Comparison of ENCODE assay signal across 11 mouse cellular contexts in the genomic region with DNA sequence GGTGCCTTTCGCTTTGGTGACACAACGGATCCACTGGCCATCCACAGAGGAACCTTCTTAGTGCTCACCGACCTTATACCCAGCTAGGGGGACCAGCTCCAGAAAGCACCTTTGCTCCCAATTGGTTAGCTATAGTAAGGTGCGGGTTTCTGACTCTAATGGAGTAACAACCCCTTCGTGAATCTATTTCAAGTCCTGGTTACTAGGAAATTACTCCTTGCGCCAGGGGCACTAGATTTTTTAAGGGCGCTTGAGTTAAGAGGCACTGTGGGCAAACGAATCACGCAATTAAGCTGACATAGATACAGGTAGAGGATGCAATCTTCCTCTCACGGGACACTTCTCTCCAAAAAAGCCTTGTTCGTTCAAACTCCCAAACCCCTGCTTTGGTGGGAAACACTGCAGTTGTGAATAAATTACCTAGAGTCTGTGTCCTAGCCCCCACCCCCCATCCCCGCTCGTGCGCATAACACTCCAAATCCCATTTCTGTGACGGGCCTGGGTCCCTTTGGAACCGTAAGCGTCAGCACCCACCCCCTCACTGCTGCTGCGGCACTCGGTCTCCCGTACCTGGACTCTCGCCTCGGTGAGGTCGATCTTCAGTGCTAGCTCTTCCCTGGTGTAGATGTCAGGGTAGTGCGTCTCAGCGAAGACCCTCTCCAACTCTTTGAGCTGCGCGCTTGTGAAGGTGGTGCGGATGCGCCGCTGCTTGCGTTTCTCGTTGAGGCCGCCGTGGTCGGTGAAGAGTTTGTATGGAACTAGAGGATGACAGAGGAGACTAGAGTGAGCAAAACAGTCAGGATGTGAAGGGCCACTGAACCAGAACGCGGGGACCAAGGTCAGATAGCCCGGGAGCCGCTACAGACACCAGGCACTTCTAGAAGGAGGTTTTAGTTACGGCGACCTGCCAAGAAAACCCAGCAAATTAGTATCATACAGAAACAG. TPM values are rescaled to one million over a fixed set of nuclear protein-coding genes. Genes with fewer than 3 reads are reported as not detected.
A peak's percentile ranks its signal among the peaks of the same experiment; 100 is the strongest.
DNase-seq lines count a peak whose midpoint lies in the region; ATAC-seq and TF ChIP-seq lines count a peak whose summit lies in the region.
"Had no signal": no experiment of that assay in that cellular context is flagged by ENCODE, and none has a peak within 500 bp of the region (broad histone marks: within the 10 kb centered on the region; RNA-seq: fewer than 3 reads in every experiment).

No protein-coding gene starts in this region.

- TF ChIP-seq POLR2A in ES-Bruce4 (IDR thresholded peaks at IDR 0.05; ENCODE audit: insufficient read depth, low read length) = no peak
- no peak for TF ChIP-seq POLR2A in brain, embryonic 14.5 days (IDR thresholded peaks at IDR 0.05; ENCODE audit: borderline replicate concordance, extremely low read depth, insufficient read depth, insufficient read length, poor library complexity, severe bottlenecking)

- peak; percentile 29 for DNase-seq in kidney, adult 18-20 months
- no peak for DNase-seq in kidney, adult 11 months
- peak; percentile 58 for DNase-seq in brain, embryonic 14.5 days (ENCODE audit: low read depth)
- DNase-seq in Muller cell, postnatal 12 days (ENCODE audit: inconsistent ontology term) = no peak
- no peak for DNase-seq in ovary, adult 18-20 months (ENCODE audit: low spot score)

- no peaks in the 10 kb centered on the region for H3K9me3 ChIP-seq in ES-Bruce4 (replicated peaks; ENCODE audit: control insufficient read depth, insufficient read depth, low read length, poor library complexity, severe bottlenecking)
- no peaks in the 10 kb centered on the region for H3K9me3 ChIP-seq in intestine, embryonic 15.5 days
- H3K9me3 ChIP-seq: limb, embryonic 15.5 days had no signal

- ATAC-seq in intestine, embryonic 15.5 days = no peak
- ATAC-seq in megakaryocyte-erythroid progenitor cell, adult 5-6 weeks (replicated peaks; ENCODE audit: low FRiP score, low TSS enrichment, poor library complexity, severe bottlenecking) = no peak
- ATAC-seq: midbrain, embryonic 16.5 days had no signal

- H3K27me3 ChIP-seq in ES-Bruce4 (ENCODE audit: control insufficient read depth, insufficient read depth, low read length, poor library complexity, severe bottlenecking) = peaks cover 41% of the 10 kb centered on the region
- H3K27me3 ChIP-seq in intestine, embryonic 15.5 days (replicated peaks) = peaks cover 84% of the 10 kb centered on the region

- no peaks in the 10 kb centered on the region for H3K36me3 ChIP-seq in ES-Bruce4 (ENCODE audit: control insufficient read depth, insufficient read depth, low read length, poor library complexity, severe bottlenecking)
- H3K36me3 ChIP-seq in intestine, embryonic 15.5 days = no peaks in the 10 kb centered on the region
- H3K36me3 ChIP-seq: limb, embryonic 15.5 days had no signal

- no peak for TF ChIP-seq CTCF in ES-Bruce4 (IDR thresholded peaks at IDR 0.05; ENCODE audit: low read depth, low read length)
- no peak for TF ChIP-seq CTCF in brain, embryonic 14.5 days (IDR thresholded peaks at IDR 0.05; ENCODE audit: borderline replicate concordance, extremely low read depth, insufficient read depth, insufficient read length)

- no peak overlapping the region for H3K4me2 ChIP-seq in intestine, embryonic 15.5 days (replicated peaks)

- H3K4me1 ChIP-seq in ES-Bruce4 (ENCODE audit: control insufficient read depth, insufficient read depth, low read length) = no peaks in the 10 kb centered on the region
- H3K4me1 ChIP-seq in intestine, embryonic 15.5 days (replicated peaks) = peaks cover 6% of the 10 kb centered on the region

- no peak for TF ChIP-seq EP300 in ES-Bruce4 (IDR thresholded peaks at IDR 0.05; ENCODE audit: insufficient read depth, low read depth, low read length)

- peak overlapping the region; percentile 12; the same call in 1 of the 2 replicates for H3K4me3 ChIP-seq in ES-Bruce4 (ENCODE audit: low read depth, low read length)
- peak overlapping the region; percentile 18 for H3K4me3 ChIP-seq in intestine, embryonic 15.5 days (replicated peaks)
- H3K4me3 ChIP-seq: erythroblast, embryonic 14.5 days had no signal

- WGBS in intestine, embryonic 15.5 days = 2% methylated on average over 41 of the region's 41 CpGs

- no peak overlapping the region for H3K27ac ChIP-seq in ES-Bruce4 (ENCODE audit: insufficient read depth, low read length)
- H3K27ac ChIP-seq in intestine, embryonic 15.5 days = peak overlapping the region; percentile 22; the same call in 1 of the 2 replicates
- H3K27ac ChIP-seq: limb, embryonic 15.5 days had no signal

- H3K9ac ChIP-seq in ES-Bruce4 (ENCODE audit: low read depth, poor library complexity, severe bottlenecking) = no peak overlapping the region
- no peak overlapping the region for H3K9ac ChIP-seq in intestine, embryonic 15.5 days
- H3K9ac ChIP-seq: limb, embryonic 15.5 days had no signal

RNA-seq across cellular contexts. Expression of a gene that starts 1.7 kb away (rescaled TPM):
- polyA plus RNA-seq in ES-Bruce4 (2011; ENCODE audit: insufficient read depth, insufficient read length, low read depth, missing spikeins) = not detected in 2 replicates
- polyA plus RNA-seq in brain, embryonic 14.5 days (2012; rRNA removed) = 4.6 and 16.8 TPM in 2 replicates
- 24.1 and 27.7 TPM in 2 replicates for polyA plus RNA-seq in intestine, embryonic 15.5 days (2015; fragmentation: Nextera tagmentation; extraction: Ambion mirVana)
- total RNA-seq in megakaryocyte-erythroid progenitor cell, adult 5-6 weeks (2014; fragmentation: Nextera tagmentation) = not detected in 2 replicates
- not detected in 2 replicates for total RNA-seq in megakaryocyte-erythroid progenitor cell, adult 5-6 weeks (2017)
- polyA plus RNA-seq: erythroblast, embryonic 14.5 days had no signal

Comparison
In these comparisons a context has a peak if more than half of its experiments do, and no peak if none do; other contexts are left out.
1. DNase-seq: peak in kidney, adult 18-20 months (single experiment) and brain, embryonic 14.5 days (single experiment); none in kidney, adult 11 months (single experiment), Muller cell, postnatal 12 days (single experiment) and ovary, adult 18-20 months (single experiment).